Mouse (Mus musculus) midbrain, postnatal 0 days (tissue): ENCODE results near the gene Klhl36. TPM values are rescaled to one million over a fixed set of nuclear protein-coding genes. Genes with fewer than 3 reads are reported as not detected.

ENCODE experiments used
- ATAC-seq: fragments of 200-750 bp; cut with Nextera tagmentation; 2 replicates; pipeline ENCODE4 v1.8.0; 2017; ENCODE audit warnings: moderate number of reproducible peaks, mild to moderate bottlenecking, moderate TSS enrichment, moderate library complexity; ENCODE audit not compliant: low FRiP score
- DNase-seq: peaks from one replicate; pipeline ENCODE4 v3.0.0-alpha.2; 2015; ENCODE audit warnings: low spot score
- H3K27ac ChIP-seq: fragments of 300-500 bp; sonication (generic); 2 replicates; pipeline ENCODE4 v1.5.1; 2014; ENCODE audit warnings: low read depth, mild to moderate bottlenecking, low read length, mixed read lengths
- H3K27me3 ChIP-seq: fragments of 300-500 bp; sonication (generic); 2 replicates; pipeline ENCODE4 v1.6.1; 2014; ENCODE audit warnings: low read length, control low read depth, mixed read lengths; ENCODE audit not compliant: insufficient read depth
- H3K36me3 ChIP-seq: fragments of 300-500 bp; sonication (generic); 2 replicates; pipeline ENCODE4 v1.6.1; 2014; ENCODE audit warnings: low read length, control low read depth, mixed read lengths; ENCODE audit not compliant: insufficient read depth
- H3K4me1 ChIP-seq: fragments of 300-500 bp; sonication (generic); 2 replicates; pipeline ENCODE4 v1.6.1; 2014; ENCODE audit warnings: mild to moderate bottlenecking, control low read depth, antibody characterized with exemption, low read length, mixed read lengths; ENCODE audit not compliant: insufficient read depth
- H3K4me2 ChIP-seq: fragments of 300-500 bp; sonication (generic); 2 replicates; pipeline ENCODE4 v1.6.1; 2014; ENCODE audit warnings: low read depth, mild to moderate bottlenecking, low read length, mixed read lengths; ENCODE audit not compliant: poor library complexity, severe bottlenecking
- H3K4me3 ChIP-seq: fragments of 300-500 bp; sonication (generic); 2 replicates; pipeline ENCODE4 v1.5.1; 2014; ENCODE audit warnings: low read depth, mild to moderate bottlenecking, low read length, moderate library complexity
- H3K9ac ChIP-seq: fragments of 300-500 bp; sonication (generic); replicated peaks from 2 replicates; pipeline ENCODE4 v1.6.1; 2014; ENCODE audit warnings: mild to moderate bottlenecking, low read length, moderate library complexity, mixed read lengths; ENCODE audit not compliant: poor library complexity, severe bottlenecking
- H3K9me3 ChIP-seq: fragments of 300-500 bp; sonication (generic); 2 replicates; pipeline ENCODE4 v1.6.1; 2016; ENCODE audit warnings: low read length, control low read depth
- CTCF ChIP-seq: IDR thresholded peaks from 2 replicates; pipeline ENCODE4 v1.5.1; 2016; ENCODE audit warnings: antibody characterized with exemption, mild to moderate bottlenecking
- WGBS: fragments of 180-500 bp; shearing (Covaris S2); extraction: QIAGEN DNeasy Blood & Tissue Kit; methylation state at CpG from one replicate; pipeline ENCODE4 v1.1.7; 2014; 5-methylcytosine and 5-hydroxymethylcytosine counted together
- polyA plus RNA-seq: library from polyadenylated mRNA; unstranded; fragments of >200 nt; fragmentation: Nextera tagmentation; extraction: Ambion mirVana; gene quantifications from 2 replicates; pipeline ENCODE4 v1.2.1, GENCODE M21; 2015
- total RNA-seq: library from RNA; depleted of rRNA; stranded (reverse); fragments of >200 nt; gene quantifications from 2 replicates; pipeline ENCODE4 v1.2.3, GENCODE M21; 2014

Gene Klhl36
- total and polyA plus RNA-seq, 2 experiments from 2014 or later, result 19.5 to 31.0 TPM

GRCm38 (mm10) chr8:119873181-119873580, 11.1 kb downstream of the Klhl36 start:
- H3K4me3 ChIP-seq, result no peak overlapping the region
- H3K9ac ChIP-seq, result no peak overlapping the region
- ATAC-seq, result no peak
- H3K36me3 ChIP-seq, result peaks cover 44% of the 10 kb centered on the region
- 94% methylated on average over 1 of the region's 1 CpGs for WGBS
- H3K4me2 ChIP-seq, result no peak overlapping the region
- TF ChIP-seq CTCF, result no peak
- H3K27me3 ChIP-seq, result no peaks in the 10 kb centered on the region
- no peaks in the 10 kb centered on the region for H3K9me3 ChIP-seq
- DNase-seq, result no peak
- H3K27ac ChIP-seq, result no peak overlapping the region
- no peaks in the 10 kb centered on the region for H3K4me1 ChIP-seq

GRCm38 (mm10) chr8:119881301-119881700, 19.2 kb downstream of the Klhl36 start:
- WGBS, result 71% methylated on average over 6 of the region's 6 CpGs
- Histone ChIP-seq H3K9ac (no peak overlapping the region), H3K4me2 (no peak overlapping the region), H3K36me3 (peaks cover 10% of the 10 kb centered on the region), H3K27me3 (no peaks in the 10 kb centered on the region), H3K4me1 (no peaks in the 10 kb centered on the region), H3K4me3 (no peak overlapping the region), H3K27ac (no peak overlapping the region), H3K9me3 (no peaks in the 10 kb centered on the region)
- DNase-seq (no peak), ATAC-seq (no peak)
- no peak for TF ChIP-seq CTCF

- Histone ChIP-seq H3K4me3 (no peak overlapping the region), H3K9me3 (no peaks in the 10 kb centered on the region), H3K4me1 (no peaks in the 10 kb centered on the region), H3K9ac (no peak overlapping the region), H3K36me3 (peaks cover 5% of the 10 kb centered on the region; the same call in 1 of the 2 replicates), H3K27me3 (no peaks in the 10 kb centered on the region), H3K4me2 (no peak overlapping the region), H3K27ac (no peak overlapping the region)
- ATAC-seq (no peak), DNase-seq (no peak)
- WGBS, result 85% methylated on average over 8 of the region's 8 CpGs
- TF ChIP-seq CTCF, result no peak
Measured at GRCm38 (mm10) chr8:119881917-119882316, 19.9 kb downstream of the Klhl36 start.

- TF ChIP-seq CTCF, result no peak
- DNase-seq (no peak), ATAC-seq (no peak)
- Histone ChIP-seq H3K9ac (no peak overlapping the region), H3K9me3 (no peaks in the 10 kb centered on the region), H3K4me3 (no peak overlapping the region), H3K36me3 (0 out of 2 replicates have a peak, but pooled peaks cover 2% of the 10 kb centered on the region), H3K27me3 (no peaks in the 10 kb centered on the region), H3K4me1 (no peaks in the 10 kb centered on the region), H3K27ac (no peak overlapping the region), H3K4me2 (no peak overlapping the region)
- WGBS, result 92% methylated on average over 7 of the region's 7 CpGs
Measured at GRCm38 (mm10) chr8:119883281-119883680, 21.2 kb downstream of the Klhl36 start.

- TF ChIP-seq CTCF, result no peak
- no peak for ATAC-seq
- no peak overlapping the region for H3K4me2 ChIP-seq
- no peak overlapping the region for H3K4me3 ChIP-seq
- DNase-seq, result peak; percentile 80
- no peaks in the 10 kb centered on the region for H3K4me1 ChIP-seq
- H3K9me3 ChIP-seq, result no peaks in the 10 kb centered on the region
- WGBS, result 25% methylated on average over 3 of the region's 3 CpGs
- no peaks in the 10 kb centered on the region for H3K27me3 ChIP-seq
- no peak overlapping the region for H3K27ac ChIP-seq
- no peaks in the 10 kb centered on the region for H3K36me3 ChIP-seq
- H3K9ac ChIP-seq, result no peak overlapping the region
Measured at GRCm38 (mm10) chr8:119885612-119886011, 23.5 kb downstream of the Klhl36 start.

GRCm38 (mm10) chr8:119887130-119887529, 25.1 kb downstream of the Klhl36 start:
- peak; percentile 79 for TF ChIP-seq CTCF
- Histone ChIP-seq H3K4me2 (no peak overlapping the region), H3K27ac (no peak overlapping the region), H3K4me3 (no peak overlapping the region), H3K36me3 (no peaks in the 10 kb centered on the region), H3K9ac (no peak overlapping the region), H3K4me1 (no peaks in the 10 kb centered on the region), H3K9me3 (no peaks in the 10 kb centered on the region), H3K27me3 (no peaks in the 10 kb centered on the region)
- ATAC-seq (no peak), DNase-seq (peak; percentile 32)
- 86% methylated on average over 3 of the region's 3 CpGs for WGBS
